Mouse (Mus musculus): ENCODE results near the gene Timp3. TPM values are rescaled to one million over a fixed set of nuclear protein-coding genes. Genes with fewer than 3 reads are reported as not detected.
A peak's percentile ranks its signal among the peaks of the same experiment; 100 is the strongest.

Timp3 gene
- polyA plus RNA-seq, 1 experiment from 2014 or later = 37.4 TPM

DNA sequence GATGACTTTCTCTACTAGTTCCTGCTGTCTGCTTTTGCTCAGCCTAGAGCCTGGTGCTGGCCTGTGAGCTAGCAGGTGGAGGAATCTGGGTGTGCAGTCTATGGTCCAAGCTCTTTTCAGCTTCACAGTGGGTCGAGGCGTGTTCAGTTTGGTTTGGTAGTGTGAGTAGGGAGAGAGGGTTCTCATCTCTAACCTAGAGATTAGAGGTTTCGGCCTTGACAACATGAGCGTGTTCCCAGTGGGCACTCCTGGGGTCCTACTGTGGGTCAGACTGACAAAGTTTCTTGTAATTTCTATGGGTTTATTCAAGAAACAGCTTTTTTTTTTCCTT is 2.1 kb downstream of the Timp3 start:
- ATAC-seq = no peak
- Histone ChIP-seq H3K4me2 (ENCODE audit: low read length) (peak overlapping the region; percentile 94), H3K27ac (ENCODE audit: low read length) (no peak overlapping the region), H3K4me3 (ENCODE audit: low read depth, low read length) (peak overlapping the region; percentile 12; the same call in 1 of the 2 replicates), H3K27me3 (ENCODE audit: control insufficient read depth, insufficient read depth, low read depth, low read length) (no peaks in the 10 kb centered on the region; the same call in 1 of the 2 replicates), H3K9me3 (replicated peaks; ENCODE audit: control insufficient read depth, low read length, poor library complexity, severe bottlenecking) (no peaks in the 10 kb centered on the region), H3K4me1 (ENCODE audit: control insufficient read depth, insufficient read depth, low read length) (peaks cover 18% of the 10 kb centered on the region), H3K9ac (ENCODE audit: low read depth, low read length) (no peak overlapping the region), H3K36me3 (ENCODE audit: control insufficient read depth, insufficient read depth, low read length) (no peaks in the 10 kb centered on the region)
- WGBS = 70% methylated on average over 4 of the region's 4 CpGs

DNA sequence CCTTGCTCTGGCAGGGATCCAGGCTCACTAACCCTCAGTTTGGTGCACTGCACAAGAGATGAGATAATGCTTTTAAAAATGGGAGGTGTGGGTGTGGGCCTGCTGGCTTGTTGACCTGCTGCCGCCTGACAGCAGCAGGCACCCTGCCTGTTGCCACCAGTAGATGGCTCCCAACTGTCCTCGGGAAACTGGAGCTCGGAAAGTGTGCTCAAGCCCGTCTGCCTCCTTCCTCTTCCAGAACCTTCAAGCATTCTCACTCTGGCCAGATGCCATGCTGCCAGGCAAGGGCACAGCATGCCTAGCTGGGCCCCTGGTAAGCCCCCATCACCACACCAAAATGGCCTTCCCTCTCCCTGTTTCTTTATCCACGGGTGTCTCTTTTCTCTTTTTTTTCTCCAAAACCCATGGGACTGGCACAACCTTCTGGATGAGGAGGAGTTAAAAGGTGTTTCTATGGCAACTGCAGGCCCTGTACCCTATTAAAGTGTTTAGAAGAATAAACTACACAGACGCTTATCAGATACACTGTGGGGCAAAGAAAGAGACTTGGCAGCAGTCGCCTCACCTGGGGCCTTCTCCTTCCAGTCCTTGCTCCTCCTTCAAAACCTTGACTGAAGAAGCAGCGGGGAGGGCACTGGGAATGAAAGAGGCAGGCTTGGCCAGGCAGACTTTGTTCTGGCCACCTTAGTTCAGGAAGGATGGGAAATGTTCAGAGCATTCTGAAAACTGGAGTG is 2.8 kb downstream of the Timp3 start:
- WGBS = 13% methylated on average over 8 of the region's 8 CpGs
- Histone ChIP-seq H3K36me3 (ENCODE audit: control insufficient read depth, insufficient read depth, low read length) (no peaks in the 10 kb centered on the region), H3K4me3 (ENCODE audit: low read depth, low read length) (no peak overlapping the region; the same call in 1 of the 2 replicates), H3K9me3 (replicated peaks; ENCODE audit: control insufficient read depth, low read length, poor library complexity, severe bottlenecking) (no peaks in the 10 kb centered on the region), H3K9ac (ENCODE audit: low read depth, low read length) (no peak overlapping the region), H3K27me3 (ENCODE audit: control insufficient read depth, insufficient read depth, low read depth, low read length) (no peaks in the 10 kb centered on the region; the same call in 1 of the 2 replicates), H3K27ac (ENCODE audit: low read length) (peak overlapping the region; percentile 65), H3K4me2 (ENCODE audit: low read length) (peak overlapping the region; percentile 94), H3K4me1 (ENCODE audit: control insufficient read depth, insufficient read depth, low read length) (peaks cover 18% of the 10 kb centered on the region)
- ATAC-seq = peak; percentile 30

DNA sequence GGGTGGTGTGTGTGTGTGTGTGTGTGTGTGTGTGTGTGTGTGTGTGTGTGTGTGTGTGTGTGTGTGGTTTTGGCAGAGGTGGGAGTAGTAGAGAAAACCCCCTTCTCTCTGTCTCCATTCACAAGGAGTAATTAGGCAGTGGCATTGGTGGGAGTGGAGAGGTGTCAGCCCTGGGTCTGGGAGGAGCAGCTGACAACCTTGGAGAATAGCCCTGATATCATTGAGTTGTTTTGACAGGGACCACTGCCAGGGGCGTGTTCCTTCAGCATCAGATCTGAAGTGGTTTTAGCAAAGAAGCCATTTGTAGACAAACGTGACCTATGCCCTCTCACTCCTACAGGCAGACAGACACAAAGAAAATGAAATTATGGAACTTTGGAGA is 3.3 kb downstream of the Timp3 start:
- Histone ChIP-seq H3K36me3 (ENCODE audit: control insufficient read depth, insufficient read depth, low read length) (no peaks in the 10 kb centered on the region), H3K9ac (ENCODE audit: low read depth, low read length) (no peak overlapping the region), H3K27ac (ENCODE audit: low read length) (peak overlapping the region; percentile 65; the same call in 1 of the 2 replicates), H3K4me1 (ENCODE audit: control insufficient read depth, insufficient read depth, low read length) (peaks cover 18% of the 10 kb centered on the region), H3K4me3 (ENCODE audit: low read depth, low read length) (no peak overlapping the region), H3K9me3 (replicated peaks; ENCODE audit: control insufficient read depth, low read length, poor library complexity, severe bottlenecking) (no peaks in the 10 kb centered on the region), H3K4me2 (ENCODE audit: low read length) (peak overlapping the region; percentile 94), H3K27me3 (ENCODE audit: control insufficient read depth, insufficient read depth, low read depth, low read length) (no peaks in the 10 kb centered on the region; the same call in 1 of the 2 replicates)
- no peak for ATAC-seq
- 56% methylated on average over 2 of the region's 2 CpGs for WGBS

DNA sequence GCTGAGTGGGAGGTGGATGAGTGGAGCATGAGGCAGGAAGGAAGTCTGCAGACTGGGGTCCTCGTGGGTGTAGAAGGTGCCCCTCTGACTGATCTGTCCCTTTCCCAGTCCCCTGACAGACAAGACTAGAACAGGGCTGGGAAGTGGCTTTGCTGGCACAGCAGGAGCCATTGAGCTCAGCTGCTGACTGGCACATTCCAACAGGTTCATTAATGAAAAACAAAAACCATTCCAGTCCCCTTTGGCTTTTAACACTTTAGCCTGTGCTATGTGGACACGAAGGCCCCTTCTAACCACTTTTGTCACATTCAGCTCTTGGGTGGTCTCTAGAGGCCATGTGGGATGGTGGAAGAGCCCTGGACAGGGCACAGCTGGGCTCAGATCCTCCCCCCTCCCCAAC is 4.4 kb downstream of the Timp3 start:
- Histone ChIP-seq H3K4me1 (ENCODE audit: control insufficient read depth, insufficient read depth, low read length) (peaks cover 18% of the 10 kb centered on the region), H3K4me2 (ENCODE audit: low read length) (no peak overlapping the region), H3K36me3 (ENCODE audit: control insufficient read depth, insufficient read depth, low read length) (no peaks in the 10 kb centered on the region), H3K27me3 (ENCODE audit: control insufficient read depth, insufficient read depth, low read depth, low read length) (no peaks in the 10 kb centered on the region; the same call in 1 of the 2 replicates), H3K4me3 (ENCODE audit: low read depth, low read length) (no peak overlapping the region), H3K9ac (ENCODE audit: low read depth, low read length) (no peak overlapping the region), H3K27ac (ENCODE audit: low read length) (no peak overlapping the region), H3K9me3 (replicated peaks; ENCODE audit: control insufficient read depth, low read length, poor library complexity, severe bottlenecking) (no peaks in the 10 kb centered on the region)
- no peak for ATAC-seq
- WGBS = 0% methylated on average over 2 of the region's 2 CpGs

DNA sequence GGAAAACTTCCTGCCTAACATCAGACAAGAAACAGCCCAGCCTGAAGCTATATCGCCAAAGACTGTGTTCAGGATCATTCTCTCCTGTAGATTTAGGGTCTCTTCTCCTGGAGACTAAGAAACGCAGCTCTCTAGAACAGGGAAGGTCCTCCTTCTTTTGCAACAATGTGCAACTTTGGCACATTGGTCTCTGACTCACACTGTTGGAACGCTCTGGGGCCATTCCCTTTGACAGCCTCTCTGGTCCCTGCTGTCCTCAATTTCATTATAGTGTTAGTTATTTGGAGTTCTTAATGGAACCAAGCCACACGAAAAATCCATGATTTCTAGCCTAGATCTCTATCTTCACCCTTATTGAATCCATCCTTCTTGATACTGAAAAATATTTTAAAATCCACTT is 7.1 kb downstream of the Timp3 start:
- Histone ChIP-seq H3K27me3 (ENCODE audit: control insufficient read depth, insufficient read depth, low read depth, low read length) (no peaks in the 10 kb centered on the region), H3K9me3 (replicated peaks; ENCODE audit: control insufficient read depth, low read length, poor library complexity, severe bottlenecking) (no peaks in the 10 kb centered on the region), H3K4me2 (ENCODE audit: low read length) (no peak overlapping the region), H3K9ac (ENCODE audit: low read depth, low read length) (no peak overlapping the region), H3K36me3 (ENCODE audit: control insufficient read depth, insufficient read depth, low read length) (no peaks in the 10 kb centered on the region), H3K27ac (ENCODE audit: low read length) (no peak overlapping the region), H3K4me1 (ENCODE audit: control insufficient read depth, insufficient read depth, low read length) (peaks cover 9% of the 10 kb centered on the region), H3K4me3 (ENCODE audit: low read depth, low read length) (no peak overlapping the region)
- no peak for ATAC-seq
- WGBS = 93% methylated on average over 4 of the region's 4 CpGs

DNA sequence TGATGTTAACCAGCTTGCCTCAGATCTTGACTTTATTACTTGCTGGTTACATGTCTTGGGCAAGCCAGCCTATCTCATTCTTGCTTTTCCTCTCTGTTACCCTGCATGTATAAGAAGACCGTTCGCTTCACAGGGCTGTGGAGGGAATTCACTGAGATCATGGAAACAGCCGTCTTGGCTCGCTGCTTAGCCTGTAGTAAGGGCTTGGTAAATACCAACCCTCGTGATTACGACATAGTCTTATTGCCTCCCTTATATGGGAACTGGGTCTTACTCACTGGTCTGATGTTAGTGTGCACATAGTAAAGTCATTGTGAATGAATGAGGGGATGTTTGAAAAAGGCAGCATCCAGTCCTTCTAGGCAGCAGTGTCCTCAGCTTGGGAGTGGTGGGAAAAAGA is 10.4 kb downstream of the Timp3 start:
- H3K27me3 ChIP-seq (ENCODE audit: control insufficient read depth, insufficient read depth, low read depth, low read length) = no peaks in the 10 kb centered on the region
- ATAC-seq = no peak
- no peak overlapping the region for H3K4me3 ChIP-seq (ENCODE audit: low read depth, low read length)
- H3K4me1 ChIP-seq (ENCODE audit: control insufficient read depth, insufficient read depth, low read length) = no peaks in the 10 kb centered on the region
- no peaks in the 10 kb centered on the region for H3K9me3 ChIP-seq (replicated peaks; ENCODE audit: control insufficient read depth, low read length, poor library complexity, severe bottlenecking)
- H3K36me3 ChIP-seq (ENCODE audit: control insufficient read depth, insufficient read depth, low read length) = no peaks in the 10 kb centered on the region
- no peak overlapping the region for H3K4me2 ChIP-seq (ENCODE audit: low read length)
- no peak overlapping the region for H3K27ac ChIP-seq (ENCODE audit: low read length)
- 85% methylated on average over 6 of the region's 6 CpGs for WGBS
- no peak overlapping the region for H3K9ac ChIP-seq (ENCODE audit: low read depth, low read length)

DNA sequence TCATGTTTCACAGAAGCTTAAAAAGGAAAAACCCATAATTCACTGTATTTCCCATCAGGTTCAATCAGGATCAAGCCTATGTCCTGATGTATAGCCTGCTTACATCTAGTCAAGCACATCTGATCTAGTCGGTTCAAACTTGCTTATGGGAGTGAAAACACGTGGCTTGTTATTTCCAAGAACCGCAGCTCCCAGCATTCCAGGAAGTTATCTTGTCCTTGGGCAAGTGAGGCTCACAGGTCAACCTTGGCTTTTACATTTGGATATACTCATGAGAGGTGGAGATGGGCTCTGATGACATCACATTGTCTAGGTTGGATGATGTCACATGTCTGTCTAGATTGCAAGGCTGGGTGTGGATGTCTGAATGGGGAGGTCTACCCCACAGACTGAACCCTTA is 12.8 kb downstream of the Timp3 start:
- Histone ChIP-seq H3K4me1 (ENCODE audit: control insufficient read depth, insufficient read depth, low read length) (no peaks in the 10 kb centered on the region), H3K9me3 (replicated peaks; ENCODE audit: control insufficient read depth, low read length, poor library complexity, severe bottlenecking) (no peaks in the 10 kb centered on the region), H3K27me3 (ENCODE audit: control insufficient read depth, insufficient read depth, low read depth, low read length) (no peaks in the 10 kb centered on the region), H3K4me2 (ENCODE audit: low read length) (no peak overlapping the region), H3K9ac (ENCODE audit: low read depth, low read length) (no peak overlapping the region), H3K27ac (ENCODE audit: low read length) (no peak overlapping the region), H3K4me3 (ENCODE audit: low read depth, low read length) (no peak overlapping the region), H3K36me3 (ENCODE audit: control insufficient read depth, insufficient read depth, low read length) (no peaks in the 10 kb centered on the region)
- 90% methylated on average over 3 of the region's 3 CpGs for WGBS
- no peak for ATAC-seq

DNA sequence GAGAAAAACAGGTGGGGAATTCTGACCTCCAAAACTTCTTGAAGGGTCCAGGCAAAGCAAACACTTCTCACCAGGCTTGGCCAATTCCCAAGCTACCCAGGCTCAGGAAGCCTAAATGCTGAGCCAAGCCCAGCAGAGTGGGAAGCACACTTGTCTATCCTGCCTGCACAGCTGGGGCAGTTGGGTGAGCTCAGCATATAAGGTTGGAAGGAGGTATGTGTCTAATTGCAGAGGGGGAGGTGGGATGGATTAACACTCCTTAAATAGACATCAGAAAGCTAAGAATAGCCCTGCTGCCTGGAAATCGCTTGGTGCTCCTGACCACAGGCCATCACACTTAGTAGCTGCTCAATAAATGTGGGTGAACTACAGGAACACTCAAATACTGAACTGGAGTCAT is 13.3 kb downstream of the Timp3 start:
- Histone ChIP-seq H3K9me3 (replicated peaks; ENCODE audit: control insufficient read depth, low read length, poor library complexity, severe bottlenecking) (no peaks in the 10 kb centered on the region), H3K36me3 (ENCODE audit: control insufficient read depth, insufficient read depth, low read length) (no peaks in the 10 kb centered on the region), H3K27ac (ENCODE audit: low read length) (no peak overlapping the region), H3K4me1 (ENCODE audit: control insufficient read depth, insufficient read depth, low read length) (no peaks in the 10 kb centered on the region), H3K4me2 (ENCODE audit: low read length) (no peak overlapping the region), H3K27me3 (ENCODE audit: control insufficient read depth, insufficient read depth, low read depth, low read length) (no peaks in the 10 kb centered on the region), H3K9ac (ENCODE audit: low read depth, low read length) (no peak overlapping the region), H3K4me3 (ENCODE audit: low read depth, low read length) (no peak overlapping the region)
- no peak for ATAC-seq
- WGBS = 76% methylated on average over 1 of the region's 1 CpGs

DNA sequence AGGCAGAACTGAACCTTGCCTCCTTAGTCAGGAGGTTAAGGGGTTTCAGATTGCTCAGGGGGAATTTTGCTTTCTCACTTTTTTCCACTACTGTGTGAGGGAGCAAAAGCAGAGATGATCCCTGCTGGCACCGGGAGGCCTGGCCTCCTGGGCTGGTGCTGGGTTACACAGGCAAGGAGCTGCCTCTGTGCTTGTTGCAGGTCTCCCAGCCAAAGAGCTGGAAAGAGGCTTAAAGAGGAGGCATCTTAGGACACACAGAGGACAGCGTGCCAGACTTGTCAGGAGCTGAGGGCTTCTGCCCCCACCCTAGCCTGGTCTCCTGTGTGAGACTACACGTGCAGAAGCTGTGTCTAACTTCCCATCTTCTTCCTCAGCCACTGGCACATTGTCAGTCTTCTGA is 15.3 kb downstream of the Timp3 start:
- Histone ChIP-seq H3K4me1 (ENCODE audit: control insufficient read depth, insufficient read depth, low read length) (peaks cover 4% of the 10 kb centered on the region; the same call in 1 of the 2 replicates), H3K9ac (ENCODE audit: low read depth, low read length) (no peak overlapping the region), H3K27ac (ENCODE audit: low read length) (no peak overlapping the region), H3K36me3 (ENCODE audit: control insufficient read depth, insufficient read depth, low read length) (no peaks in the 10 kb centered on the region), H3K27me3 (ENCODE audit: control insufficient read depth, insufficient read depth, low read depth, low read length) (no peaks in the 10 kb centered on the region), H3K4me2 (ENCODE audit: low read length) (no peak overlapping the region), H3K4me3 (ENCODE audit: low read depth, low read length) (no peak overlapping the region), H3K9me3 (replicated peaks; ENCODE audit: control insufficient read depth, low read length, poor library complexity, severe bottlenecking) (no peaks in the 10 kb centered on the region)
- no peak for ATAC-seq
- WGBS = 61% methylated on average over 3 of the region's 3 CpGs
